Mouse (Mus musculus): Measurements from ENCODE around the gene Arhgap32. TPM values are rescaled to one million over a fixed set of nuclear protein-coding genes. Genes with fewer than 3 reads are reported as not detected.

Gene Arhgap32
- polyA plus RNA-seq, 1 experiment from 2014 or later: 4.2 TPM

DNA sequence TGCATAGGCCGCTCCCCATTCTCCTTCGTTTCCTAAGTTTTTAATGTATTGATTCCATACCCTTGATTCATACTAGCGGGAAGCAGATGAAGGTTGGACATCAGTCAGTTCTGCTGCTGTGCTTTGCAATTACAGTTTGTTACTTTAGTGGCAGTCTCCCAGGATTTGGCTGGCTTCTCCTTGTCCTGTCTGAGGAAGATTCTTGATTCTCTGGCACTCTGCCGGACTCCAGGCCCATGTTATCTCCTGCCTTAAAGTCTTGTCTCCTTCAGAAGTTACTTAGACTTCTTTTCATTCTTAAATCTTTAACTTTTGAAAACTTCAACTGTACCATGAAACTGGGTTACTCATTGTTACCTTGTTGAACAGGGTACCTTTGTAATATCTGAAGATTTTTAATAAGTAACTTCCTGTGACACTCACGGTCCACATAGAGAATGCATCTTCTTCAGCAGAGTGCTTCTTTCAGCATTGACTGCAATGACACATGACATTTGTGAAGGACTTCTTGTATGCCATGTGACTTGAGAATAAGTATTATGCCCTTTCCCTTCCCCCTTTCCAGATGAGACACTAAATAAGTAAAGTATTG is 52.7 kb downstream of the Arhgap32 start:
- no peaks in the 10 kb centered on the region for H3K9me3 ChIP-seq (replicated peaks)
- H3K27me3 ChIP-seq (ENCODE audit: low read depth, poor library complexity, severe bottlenecking): no peaks in the 10 kb centered on the region
- no peak overlapping the region for H3K4me3 ChIP-seq
- WGBS: 93% methylated on average over 5 of the region's 5 CpGs
- H3K27ac ChIP-seq (replicated peaks): no peak overlapping the region
- no peak for DNase-seq (ENCODE audit: low spot score)
- H3K4me1 ChIP-seq: no peaks in the 10 kb centered on the region
- H3K36me3 ChIP-seq: peaks cover 9% of the 10 kb centered on the region

DNA sequence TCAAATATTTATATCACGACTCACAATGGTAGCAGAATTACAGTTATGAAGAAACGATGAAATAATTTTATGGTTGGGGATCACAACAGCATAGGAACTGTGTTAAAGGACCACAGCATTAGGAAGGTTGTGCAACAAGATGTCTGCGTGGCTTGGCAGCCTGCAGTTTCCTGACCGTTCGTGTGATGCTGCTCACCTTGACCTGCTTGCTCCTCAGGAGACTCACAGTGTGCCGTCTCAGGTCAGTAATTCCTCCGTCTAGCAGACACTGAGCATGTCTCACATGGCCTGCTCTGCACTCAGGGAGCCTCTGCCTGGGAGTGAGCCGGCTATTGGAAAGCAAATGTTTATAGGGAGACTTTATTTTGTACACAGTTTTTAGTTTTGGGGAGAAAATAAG is 54.8 kb downstream of the Arhgap32 start:
- Histone ChIP-seq H3K9me3 (replicated peaks) (no peaks in the 10 kb centered on the region), H3K27me3 (ENCODE audit: low read depth, poor library complexity, severe bottlenecking) (no peaks in the 10 kb centered on the region), H3K4me1 (no peaks in the 10 kb centered on the region), H3K4me3 (no peak overlapping the region), H3K27ac (replicated peaks) (no peak overlapping the region), H3K36me3 (peaks cover 10% of the 10 kb centered on the region)
- 91% methylated on average over 8 of the region's 8 CpGs for WGBS
- no peak for DNase-seq (ENCODE audit: low spot score)

DNA sequence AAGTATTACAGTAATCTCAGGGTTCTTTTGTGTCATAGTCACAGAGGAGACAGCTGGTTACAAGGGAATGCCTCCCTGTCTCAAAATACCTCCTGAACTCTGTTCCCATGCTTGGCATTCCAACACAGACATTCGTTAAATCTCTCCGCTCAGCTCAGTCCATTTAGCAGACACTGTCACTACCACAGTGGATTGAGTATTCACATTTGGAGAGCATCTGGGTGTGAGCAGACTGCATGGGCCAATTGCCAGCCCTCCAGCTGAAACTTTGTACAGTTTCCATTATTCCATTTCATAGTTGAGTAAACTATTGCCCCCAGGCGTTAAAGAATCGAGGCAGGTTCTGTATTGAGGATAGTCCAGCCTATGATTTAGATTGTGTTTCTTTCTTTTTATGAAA is 60.7 kb downstream of the Arhgap32 start:
- 92% methylated on average over 4 of the region's 4 CpGs for WGBS
- H3K27me3 ChIP-seq (ENCODE audit: low read depth, poor library complexity, severe bottlenecking): no peaks in the 10 kb centered on the region

DNA sequence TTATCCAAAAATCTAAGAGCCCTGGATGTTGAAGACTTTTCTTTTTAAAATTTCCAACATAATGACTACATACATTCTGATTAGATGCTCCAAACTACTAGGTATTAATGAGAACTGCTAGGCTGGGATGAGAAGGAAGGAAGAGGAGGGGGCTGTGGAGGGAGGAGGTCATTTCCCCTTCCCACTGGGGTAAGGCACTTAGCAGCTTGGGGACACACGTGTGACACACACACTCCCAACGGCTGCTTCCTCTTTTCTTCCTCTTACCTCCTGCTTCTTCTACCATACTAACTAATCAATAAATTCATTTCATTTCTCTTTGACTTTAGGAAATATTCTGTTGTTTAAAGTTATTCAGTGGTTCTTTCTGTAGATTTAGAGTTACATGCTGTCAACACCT is 65.2 kb downstream of the Arhgap32 start:
- H3K36me3 ChIP-seq: peaks cover 40% of the 10 kb centered on the region
- H3K4me3 ChIP-seq: no peak overlapping the region
- H3K27me3 ChIP-seq (ENCODE audit: low read depth, poor library complexity, severe bottlenecking): no peaks in the 10 kb centered on the region
- no peak for DNase-seq (ENCODE audit: low spot score)
- no peak overlapping the region for H3K27ac ChIP-seq (replicated peaks)
- 86% methylated on average over 2 of the region's 2 CpGs for WGBS
- H3K4me1 ChIP-seq: no peaks in the 10 kb centered on the region; the same call in 1 of the 2 replicates
- no peaks in the 10 kb centered on the region for H3K9me3 ChIP-seq (replicated peaks)

More for the DNA sequence above, 60.7 kb downstream of the Arhgap32 start:
- DNase-seq (ENCODE audit: low spot score): no peak
- Histone ChIP-seq H3K4me1 (no peaks in the 10 kb centered on the region; the same call in 1 of the 2 replicates), H3K36me3 (0 out of 2 replicates have a peak, but pooled peaks cover 5% of the 10 kb centered on the region), H3K4me3 (no peak overlapping the region), H3K9me3 (replicated peaks) (no peaks in the 10 kb centered on the region), H3K27ac (replicated peaks) (no peak overlapping the region)

DNA sequence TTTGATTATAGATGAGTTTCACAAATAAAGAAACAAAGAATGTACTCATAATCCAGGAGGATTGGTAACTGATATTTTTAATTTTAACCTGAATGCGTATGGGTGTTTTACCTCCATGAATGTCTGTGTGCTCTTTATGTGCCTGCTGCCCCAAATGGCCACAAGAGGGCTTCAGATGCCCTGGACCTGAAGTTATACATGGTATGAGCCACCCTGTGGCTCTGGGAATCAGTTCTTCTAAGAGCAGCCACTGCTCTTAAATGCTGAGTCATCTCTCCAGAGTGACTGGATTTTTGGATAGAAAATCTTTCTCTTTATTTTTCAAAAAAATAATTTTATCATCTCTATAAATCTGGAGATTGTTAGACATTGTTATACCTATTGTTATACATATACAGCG is 70.6 kb downstream of the Arhgap32 start:
- H3K36me3 ChIP-seq: peaks cover 52% of the 10 kb centered on the region
- H3K9me3 ChIP-seq (replicated peaks): no peaks in the 10 kb centered on the region
- 93% methylated on average over 2 of the region's 2 CpGs for WGBS
- H3K27me3 ChIP-seq (ENCODE audit: low read depth, poor library complexity, severe bottlenecking): no peaks in the 10 kb centered on the region
- H3K27ac ChIP-seq (replicated peaks): no peak overlapping the region
- DNase-seq (ENCODE audit: low spot score): no peak
- no peak overlapping the region for H3K4me3 ChIP-seq
- H3K4me1 ChIP-seq: no peaks in the 10 kb centered on the region

DNA sequence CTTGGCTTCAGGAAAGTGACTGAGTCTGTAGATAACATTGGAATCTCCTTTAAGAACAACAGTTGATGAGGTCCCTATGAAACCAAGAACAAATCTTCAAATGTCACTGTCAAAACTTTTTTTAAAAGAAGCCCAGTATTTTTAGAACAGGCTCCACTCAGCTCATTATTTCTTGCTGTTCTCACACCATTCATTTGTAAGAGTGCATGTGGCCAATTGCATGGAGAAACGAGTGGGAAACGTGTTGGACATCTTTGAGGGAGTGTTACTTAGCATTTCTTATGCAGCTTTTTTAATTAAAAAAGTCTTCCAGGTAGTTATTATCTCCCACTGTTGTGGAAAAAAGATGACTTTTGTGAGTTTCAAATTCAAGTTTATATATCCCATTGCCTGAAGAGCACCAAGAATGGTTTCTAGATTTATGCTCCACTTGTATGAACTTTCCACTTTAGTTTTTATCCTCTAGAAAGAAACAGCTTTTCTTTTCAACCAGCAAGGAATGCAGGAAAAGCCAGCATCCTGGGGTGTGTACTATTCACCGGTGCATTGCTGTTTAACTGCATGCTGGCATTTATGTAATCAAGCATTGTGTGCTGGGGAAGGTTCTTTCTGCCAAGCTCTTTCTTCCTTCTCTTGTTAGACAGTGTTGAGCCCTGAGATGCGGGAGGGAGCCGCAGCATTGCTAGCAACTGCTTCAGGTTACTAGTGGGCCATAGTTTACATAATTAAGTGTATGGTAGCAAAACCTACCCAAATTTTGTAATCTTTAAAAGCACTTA is 76.5 kb downstream of the Arhgap32 start:
- H3K4me3 ChIP-seq: no peak overlapping the region
- H3K4me1 ChIP-seq: no peaks in the 10 kb centered on the region
- H3K27me3 ChIP-seq (ENCODE audit: low read depth, poor library complexity, severe bottlenecking): no peaks in the 10 kb centered on the region
- H3K36me3 ChIP-seq: peaks cover 26% of the 10 kb centered on the region
- no peaks in the 10 kb centered on the region for H3K9me3 ChIP-seq (replicated peaks)
- DNase-seq (ENCODE audit: low spot score): no peak
- WGBS: 49% methylated on average over 5 of the region's 5 CpGs
- H3K27ac ChIP-seq (replicated peaks): no peak overlapping the region

DNA sequence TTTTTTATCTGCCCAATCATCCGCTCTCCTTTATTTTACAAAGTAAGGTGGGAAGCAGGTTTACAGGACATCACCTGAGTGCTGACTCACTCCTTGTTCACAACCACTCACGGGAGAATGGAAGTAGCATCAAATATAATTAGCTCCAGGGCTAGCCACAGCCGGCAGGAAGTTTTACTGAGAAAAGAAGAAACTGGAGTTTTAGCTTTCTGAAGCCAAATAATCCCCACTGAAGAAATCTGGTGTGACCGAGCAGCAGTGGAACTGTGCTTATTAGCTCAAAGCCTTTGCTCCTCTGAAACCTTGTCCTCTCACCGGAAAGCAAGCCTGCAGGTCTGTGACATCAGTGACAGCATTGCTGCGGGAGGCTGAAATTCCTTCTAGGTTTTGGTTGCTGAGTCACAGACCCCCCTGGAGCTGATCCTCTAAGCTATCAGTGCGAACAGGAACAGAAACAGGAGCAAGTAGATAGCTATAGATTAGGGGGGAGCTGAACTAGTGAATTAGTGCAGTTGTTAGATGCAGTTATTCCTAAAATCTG is 88.6 kb downstream of the Arhgap32 start:
- peaks cover 5% of the 10 kb centered on the region; the same call in 1 of the 2 replicates for H3K36me3 ChIP-seq
- H3K9me3 ChIP-seq (replicated peaks): no peaks in the 10 kb centered on the region
- WGBS: 54% methylated on average over 7 of the region's 7 CpGs
- DNase-seq (ENCODE audit: low spot score): no peak
- no peak overlapping the region for H3K4me3 ChIP-seq
- H3K27ac ChIP-seq (replicated peaks): no peak overlapping the region
- peaks cover 5% of the 10 kb centered on the region for H3K4me1 ChIP-seq
- no peaks in the 10 kb centered on the region for H3K27me3 ChIP-seq (ENCODE audit: low read depth, poor library complexity, severe bottlenecking)

DNA sequence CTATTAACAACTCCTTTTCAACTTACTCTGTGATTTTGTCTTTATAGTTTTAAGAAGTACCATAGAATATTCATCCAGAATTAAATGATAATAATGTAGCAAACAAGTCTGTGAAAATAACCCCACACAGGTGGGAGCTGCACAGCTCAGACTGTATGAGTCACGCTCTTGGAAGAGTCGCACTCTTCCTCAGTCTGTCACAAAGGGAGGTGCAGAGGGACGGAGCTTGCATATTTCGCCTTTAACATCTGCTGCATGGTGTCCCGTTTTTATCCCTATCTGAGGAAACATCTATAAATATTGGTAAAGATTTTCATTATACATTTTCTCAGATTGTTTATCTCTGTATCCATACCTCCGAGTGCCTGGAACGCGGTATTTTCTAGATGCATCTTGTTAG is 91.2 kb downstream of the Arhgap32 start:
- no peaks in the 10 kb centered on the region for H3K27me3 ChIP-seq (ENCODE audit: low read depth, poor library complexity, severe bottlenecking)
- 94% methylated on average over 8 of the region's 8 CpGs for WGBS
- H3K27ac ChIP-seq (replicated peaks): no peak overlapping the region
- DNase-seq (ENCODE audit: low spot score): no peak
- H3K36me3 ChIP-seq: no peaks in the 10 kb centered on the region
- H3K4me1 ChIP-seq: no peaks in the 10 kb centered on the region
- H3K4me3 ChIP-seq: no peak overlapping the region
- no peaks in the 10 kb centered on the region for H3K9me3 ChIP-seq (replicated peaks)

DNA sequence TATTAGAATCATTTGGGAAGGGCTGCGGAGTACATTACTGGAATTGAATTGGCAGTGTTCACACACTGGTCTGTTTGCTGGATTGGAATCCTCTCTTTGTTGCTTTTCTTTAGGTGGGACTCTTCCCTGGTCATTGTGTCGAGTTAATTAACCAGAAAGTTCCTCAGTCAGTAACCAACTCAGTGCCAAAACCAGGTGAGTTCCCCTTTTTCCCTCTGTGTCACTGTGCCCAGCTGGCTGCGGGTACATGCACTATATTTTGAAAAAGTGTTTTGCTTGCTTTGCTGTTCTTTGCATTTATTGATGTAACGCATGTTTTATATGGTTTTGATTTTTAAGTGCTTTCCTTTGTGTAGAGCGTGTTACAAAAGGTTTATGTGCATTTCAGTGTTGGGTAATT is 92.1 kb downstream of the Arhgap32 start:
- 81% methylated on average over 5 of the region's 5 CpGs for WGBS
- Histone ChIP-seq H3K27me3 (ENCODE audit: low read depth, poor library complexity, severe bottlenecking) (no peaks in the 10 kb centered on the region), H3K4me3 (no peak overlapping the region), H3K4me1 (no peaks in the 10 kb centered on the region), H3K36me3 (no peaks in the 10 kb centered on the region), H3K9me3 (replicated peaks) (no peaks in the 10 kb centered on the region), H3K27ac (replicated peaks) (no peak overlapping the region)
- no peak for DNase-seq (ENCODE audit: low spot score)

DNA sequence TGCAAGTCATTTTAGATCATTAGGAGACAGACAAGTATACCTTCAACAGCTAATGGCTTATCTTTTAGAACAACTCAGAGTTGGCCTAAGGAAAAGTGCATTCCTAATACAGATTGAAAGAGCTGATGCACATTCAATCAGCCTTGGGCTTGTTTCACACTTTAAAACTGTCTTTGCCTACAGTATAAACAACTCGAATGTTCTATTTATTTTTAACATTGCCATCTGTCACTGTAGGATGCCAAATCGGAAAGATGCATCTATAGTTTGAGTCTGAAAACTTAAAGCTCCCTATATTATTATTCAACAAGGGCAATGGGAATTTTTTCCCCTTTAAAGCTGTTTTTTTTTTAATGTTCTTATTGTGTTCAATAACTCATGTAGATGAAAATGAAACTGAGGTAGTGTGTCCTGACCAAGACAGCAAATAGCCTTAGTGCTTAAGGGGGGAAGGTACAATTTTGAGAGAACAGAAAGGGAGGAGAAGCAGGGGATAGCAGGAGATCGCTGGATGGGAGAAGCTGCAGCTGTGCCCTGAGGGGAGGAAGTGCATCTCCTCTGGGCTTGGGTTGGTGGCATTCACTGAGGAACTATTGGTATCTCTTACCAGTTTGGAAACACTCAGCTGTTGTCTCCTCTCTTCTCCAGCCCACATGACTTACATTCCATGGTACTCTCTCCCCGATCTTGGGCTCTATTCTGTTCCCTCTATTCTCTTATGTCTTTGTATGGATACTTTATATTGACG is 101.1 kb downstream of the Arhgap32 start:
- Histone ChIP-seq H3K9me3 (replicated peaks) (no peaks in the 10 kb centered on the region), H3K4me1 (peaks cover 4% of the 10 kb centered on the region; the same call in 1 of the 2 replicates), H3K27ac (replicated peaks) (no peak overlapping the region), H3K27me3 (ENCODE audit: low read depth, poor library complexity, severe bottlenecking) (no peaks in the 10 kb centered on the region), H3K4me3 (no peak overlapping the region), H3K36me3 (no peaks in the 10 kb centered on the region)
- 76% methylated on average over 5 of the region's 5 CpGs for WGBS
- no peak for DNase-seq (ENCODE audit: low spot score)

DNA sequence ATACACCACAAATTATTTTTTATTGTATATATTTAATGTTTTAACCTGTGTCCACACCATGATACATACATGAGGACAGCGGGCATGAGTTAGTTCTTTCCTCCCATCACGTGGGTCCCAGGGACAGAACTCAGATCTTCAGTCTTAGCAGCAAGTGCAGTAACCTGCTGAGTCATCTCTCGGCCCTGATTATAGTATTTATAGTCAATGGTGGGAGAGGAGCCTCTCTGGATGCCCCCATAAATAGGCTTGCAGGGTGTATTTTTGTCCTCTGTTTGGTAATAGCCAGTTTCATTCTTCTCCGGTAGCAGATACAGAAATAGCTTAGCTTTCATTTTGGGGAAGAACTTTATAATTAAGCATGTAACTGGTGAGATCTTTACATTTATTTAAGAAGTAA is 103.5 kb downstream of the Arhgap32 start:
- Histone ChIP-seq H3K4me1 (peaks cover 18% of the 10 kb centered on the region), H3K27me3 (ENCODE audit: low read depth, poor library complexity, severe bottlenecking) (no peaks in the 10 kb centered on the region), H3K9me3 (replicated peaks) (no peaks in the 10 kb centered on the region), H3K36me3 (no peaks in the 10 kb centered on the region), H3K4me3 (no peak overlapping the region), H3K27ac (replicated peaks) (no peak overlapping the region)
- no peak for DNase-seq (ENCODE audit: low spot score)
- 86% methylated on average over 4 of the region's 4 CpGs for WGBS

DNA sequence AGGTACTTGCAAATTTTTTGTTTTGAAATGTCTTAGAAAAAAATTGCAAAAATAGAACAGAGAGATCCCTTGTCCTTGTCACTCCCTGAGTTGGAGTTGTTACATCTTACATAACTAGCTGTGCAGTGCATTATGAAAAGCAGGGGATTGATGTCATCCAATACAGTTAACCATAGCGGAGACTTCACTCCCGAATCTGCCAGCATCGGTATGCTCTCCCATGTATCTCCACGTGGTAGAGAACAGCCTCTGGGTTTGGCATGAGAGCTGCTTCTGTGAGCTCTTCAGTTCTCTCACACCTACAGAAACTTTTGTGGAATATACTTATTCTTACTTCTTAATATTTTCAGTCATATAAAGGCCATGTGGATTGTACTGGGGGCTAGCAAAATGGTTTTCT is 106.2 kb downstream of the Arhgap32 start:
- no peak overlapping the region for H3K27ac ChIP-seq (replicated peaks)
- H3K36me3 ChIP-seq: no peaks in the 10 kb centered on the region
- no peak for DNase-seq (ENCODE audit: low spot score)
- 86% methylated on average over 4 of the region's 4 CpGs for WGBS
- H3K4me1 ChIP-seq: peaks cover 24% of the 10 kb centered on the region
- H3K27me3 ChIP-seq (ENCODE audit: low read depth, poor library complexity, severe bottlenecking): no peaks in the 10 kb centered on the region
- H3K4me3 ChIP-seq: no peak overlapping the region
- H3K9me3 ChIP-seq (replicated peaks): no peaks in the 10 kb centered on the region

Measured in midbrain, embryonic 10.5 days (tissue).